Mouse (Mus musculus) heart, embryonic 16.5 days (tissue): ENCODE measurements around the gene Rnf183. TPM values are rescaled to one million over a fixed set of nuclear protein-coding genes. Genes with fewer than 3 reads are reported as not detected.

Experiments used
- ATAC-seq: fragments of 200-750 bp; cut with Nextera tagmentation; replicated peaks from 2 replicates; pipeline ENCODE4 v1.8.0; 2017; ENCODE audit warnings: moderate number of reproducible peaks; ENCODE audit not compliant: insufficient read depth, low FRiP score; ENCODE audit errors: extremely low read depth
- H3K27ac ChIP-seq: fragments of 300-500 bp; sonication (generic); 2 replicates; pipeline ENCODE4 v1.5.1; 2014; ENCODE audit warnings: mild to moderate bottlenecking, low read length, control low read depth, moderate library complexity
- H3K27me3 ChIP-seq: fragments of 300-500 bp; sonication (generic); 2 replicates; pipeline ENCODE4 v1.6.1; 2014; ENCODE audit warnings: low read length, mixed read lengths; ENCODE audit not compliant: control insufficient read depth, insufficient read depth
- H3K36me3 ChIP-seq: fragments of 300-500 bp; sonication (generic); 2 replicates; pipeline ENCODE4 v1.6.1; 2014; ENCODE audit not compliant: control insufficient read depth, insufficient read depth
- H3K4me1 ChIP-seq: fragments of 300-500 bp; sonication (generic); 2 replicates; pipeline ENCODE4 v1.6.1; 2014; ENCODE audit warnings: low read length, mixed read lengths; ENCODE audit not compliant: control insufficient read depth, insufficient read depth
- H3K4me2 ChIP-seq: fragments of 300-500 bp; sonication (generic); 2 replicates; pipeline ENCODE4 v1.6.1; 2014; ENCODE audit warnings: low read depth, mild to moderate bottlenecking, control low read depth, low read length
- H3K4me3 ChIP-seq: fragments of 300-500 bp; sonication (generic); 2 replicates; pipeline ENCODE4 v1.5.1; 2014; ENCODE audit warnings: mild to moderate bottlenecking, control low read depth, low read length
- H3K9ac ChIP-seq: fragments of 300-500 bp; sonication (generic); 2 replicates; pipeline ENCODE4 v1.6.1; 2014; ENCODE audit warnings: low read length, control low read depth
- H3K9me3 ChIP-seq: fragments of 300-500 bp; sonication (generic); replicated peaks from 2 replicates; pipeline ENCODE4 v1.6.1; 2016; ENCODE audit warnings: low read length; ENCODE audit not compliant: control insufficient read depth
- WGBS: fragments of 180-500 bp; shearing (Covaris S2); extraction: QIAGEN DNeasy Blood & Tissue Kit; methylation state at CpG from one replicate; pipeline ENCODE4 v1.1.7; 2014; 5-methylcytosine and 5-hydroxymethylcytosine counted together
- polyA plus RNA-seq: library from polyadenylated mRNA; unstranded; fragments of >200 nt; fragmentation: Nextera tagmentation; extraction: Ambion mirVana; gene quantifications from 2 replicates; pipeline ENCODE4 v1.2.1, GENCODE M21; 2015

The Rnf183 gene
- polyA plus RNA-seq, 1 experiment from 2014 or later: 0.26 TPM

DNA sequence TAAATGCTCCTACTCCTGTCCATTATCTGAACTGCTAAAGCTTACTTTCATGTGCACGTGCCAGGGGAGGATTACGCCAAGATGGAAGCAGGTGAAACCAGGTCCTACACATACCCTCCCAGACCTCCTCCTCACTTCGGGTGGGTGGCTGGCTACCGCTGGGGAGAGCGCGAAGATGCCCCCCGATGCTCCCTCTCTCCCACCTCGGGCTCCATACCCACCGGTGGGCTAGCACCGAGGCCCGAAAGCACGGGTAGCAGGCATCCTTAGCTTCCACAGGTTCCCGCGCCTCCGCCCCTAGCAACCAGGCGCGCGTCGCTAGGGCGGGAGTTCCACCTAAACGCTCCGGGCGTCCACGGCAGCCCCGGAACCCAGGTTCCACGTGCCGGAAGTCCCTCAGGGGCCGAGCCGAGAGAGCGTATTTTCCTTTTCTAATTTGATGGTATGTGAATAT, 35.6 kb upstream of the Rnf183 start, which contains the start of gene Wdr31:
Gene Wdr31 (minus strand): TSS at position 299 of the 454 bp plus-strand sequence.
- 2% methylated on average over 30 of the region's 30 CpGs for WGBS
- H3K9ac ChIP-seq: peak within 1 kb of the TSS; percentile 73
- H3K27ac ChIP-seq: no peak within 1 kb of the TSS
- peak within 1 kb of the TSS; percentile 71 for H3K4me2 ChIP-seq
- peak within 1 kb of the TSS; percentile 68 for H3K4me3 ChIP-seq
- H3K27me3 ChIP-seq: no peaks in the 10 kb centered on the region
- no peaks in the 10 kb centered on the region for H3K9me3 ChIP-seq
- H3K4me1 ChIP-seq: peaks cover 3% of the 10 kb centered on the region; the same call in 1 of the 2 replicates
- no peaks in the 10 kb centered on the region for H3K36me3 ChIP-seq
- ATAC-seq: peak; percentile 83

DNA sequence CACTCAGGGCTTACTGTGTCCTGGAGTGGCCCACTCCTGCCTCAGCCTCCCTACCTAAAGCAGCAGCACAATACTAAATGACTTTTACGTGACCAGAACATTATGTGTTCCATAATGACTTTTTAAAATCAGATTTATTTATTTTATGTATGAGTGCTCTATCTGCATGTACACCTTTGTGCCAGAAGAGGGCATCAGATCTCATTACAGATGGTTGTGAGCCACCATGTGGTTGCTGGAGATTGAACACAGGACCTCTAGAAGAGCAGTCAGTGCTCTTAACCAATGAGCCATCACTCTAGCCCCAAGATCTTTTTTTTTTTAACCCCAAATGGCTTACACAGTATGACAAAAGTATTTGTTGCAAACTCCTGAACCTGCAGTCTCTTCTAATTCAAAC, 33.1 kb upstream of the Rnf183 start:
- Histone ChIP-seq H3K4me2 (no peak overlapping the region), H3K9me3 (no peaks in the 10 kb centered on the region), H3K27ac (no peak overlapping the region), H3K9ac (no peak overlapping the region), H3K36me3 (no peaks in the 10 kb centered on the region), H3K4me3 (no peak overlapping the region), H3K27me3 (no peaks in the 10 kb centered on the region), H3K4me1 (peaks cover 3% of the 10 kb centered on the region; the same call in 1 of the 2 replicates)
- WGBS: 95% methylated on average over 1 of the region's 1 CpGs
- ATAC-seq: no peak

DNA sequence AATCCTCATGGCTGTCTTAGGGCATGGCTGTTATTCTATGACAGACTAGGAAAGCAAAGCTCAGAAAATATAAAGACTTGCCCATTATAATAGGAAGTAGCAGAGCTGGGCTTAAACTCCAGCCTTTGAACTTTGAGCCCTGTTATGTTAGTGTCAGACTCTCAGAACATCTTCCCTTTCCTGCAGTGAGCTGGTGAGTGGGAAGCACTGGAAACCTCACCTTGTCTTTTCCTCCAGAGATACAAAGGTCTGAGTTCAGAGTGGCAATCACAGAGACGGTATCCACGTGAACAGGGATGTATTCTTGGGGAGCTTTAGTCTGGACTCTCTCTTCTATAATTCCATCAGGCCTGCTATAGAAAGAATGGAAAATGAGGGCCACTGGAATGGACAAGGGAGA, 28.1 kb upstream of the Rnf183 start:
- H3K9me3 ChIP-seq: no peaks in the 10 kb centered on the region
- no peak overlapping the region for H3K4me2 ChIP-seq
- H3K9ac ChIP-seq: no peak overlapping the region
- H3K27me3 ChIP-seq: no peaks in the 10 kb centered on the region
- no peak for ATAC-seq
- peaks cover 3% of the 10 kb centered on the region; the same call in 1 of the 2 replicates for H3K4me1 ChIP-seq
- no peak overlapping the region for H3K27ac ChIP-seq
- no peaks in the 10 kb centered on the region for H3K36me3 ChIP-seq
- H3K4me3 ChIP-seq: no peak overlapping the region
- WGBS: 72% methylated on average over 2 of the region's 2 CpGs

DNA sequence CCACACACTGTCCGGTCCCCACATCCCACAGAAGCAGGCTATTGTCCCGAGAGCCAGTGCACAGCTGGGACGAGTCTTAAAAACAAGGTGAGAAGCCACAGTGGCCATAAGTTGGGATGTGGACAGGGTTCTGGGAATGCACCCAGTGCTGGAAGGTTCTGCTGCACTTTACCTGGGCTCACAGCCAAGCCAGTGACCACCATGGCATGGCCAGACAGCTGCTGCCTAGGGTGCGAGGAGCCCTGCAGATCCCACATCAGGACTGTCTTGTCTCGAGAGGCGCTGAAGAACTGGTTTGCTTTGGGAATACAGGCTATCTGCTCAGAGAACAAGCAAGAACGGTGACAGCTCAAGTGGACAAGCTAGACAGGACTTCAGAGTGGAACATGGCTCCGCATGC, 25.3 kb upstream of the Rnf183 start:
- ATAC-seq: no peak
- 83% methylated on average over 8 of the region's 8 CpGs for WGBS

DNA sequence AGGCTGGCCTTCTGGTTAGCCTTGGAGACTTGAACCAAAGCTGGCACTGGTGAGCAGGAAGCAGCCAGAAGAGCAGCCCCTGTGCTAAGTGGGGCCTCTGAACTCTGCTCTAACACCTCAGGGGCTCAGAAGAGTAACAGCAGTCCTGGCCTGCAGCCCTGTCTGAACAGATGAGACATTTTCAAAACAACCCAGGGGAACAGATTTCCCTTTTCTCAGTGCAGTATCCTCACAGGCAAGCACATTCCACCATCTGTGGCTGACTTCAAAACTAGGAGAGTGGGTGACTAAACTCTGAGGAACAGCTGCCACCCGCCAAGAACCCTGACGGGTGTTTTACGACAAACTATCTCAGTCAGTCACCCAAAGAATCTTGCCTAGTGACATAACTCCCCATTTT, 24.0 kb upstream of the Rnf183 start:
- 74% methylated on average over 3 of the region's 3 CpGs for WGBS
- H3K27ac ChIP-seq: no peak overlapping the region
- no peak overlapping the region for H3K9ac ChIP-seq
- no peak for ATAC-seq
- no peak overlapping the region for H3K4me2 ChIP-seq
- H3K36me3 ChIP-seq: no peaks in the 10 kb centered on the region
- no peaks in the 10 kb centered on the region for H3K9me3 ChIP-seq
- H3K4me3 ChIP-seq: no peak overlapping the region
- peaks cover 5% of the 10 kb centered on the region; the same call in 1 of the 2 replicates for H3K4me1 ChIP-seq
- no peaks in the 10 kb centered on the region for H3K27me3 ChIP-seq

More for the DNA sequence above, 25.3 kb upstream of the Rnf183 start:
- Histone ChIP-seq H3K4me1 (peaks cover 5% of the 10 kb centered on the region; the same call in 1 of the 2 replicates), H3K27ac (no peak overlapping the region), H3K4me2 (no peak overlapping the region), H3K27me3 (no peaks in the 10 kb centered on the region), H3K4me3 (no peak overlapping the region), H3K9me3 (no peaks in the 10 kb centered on the region), H3K9ac (no peak overlapping the region), H3K36me3 (no peaks in the 10 kb centered on the region)

DNA sequence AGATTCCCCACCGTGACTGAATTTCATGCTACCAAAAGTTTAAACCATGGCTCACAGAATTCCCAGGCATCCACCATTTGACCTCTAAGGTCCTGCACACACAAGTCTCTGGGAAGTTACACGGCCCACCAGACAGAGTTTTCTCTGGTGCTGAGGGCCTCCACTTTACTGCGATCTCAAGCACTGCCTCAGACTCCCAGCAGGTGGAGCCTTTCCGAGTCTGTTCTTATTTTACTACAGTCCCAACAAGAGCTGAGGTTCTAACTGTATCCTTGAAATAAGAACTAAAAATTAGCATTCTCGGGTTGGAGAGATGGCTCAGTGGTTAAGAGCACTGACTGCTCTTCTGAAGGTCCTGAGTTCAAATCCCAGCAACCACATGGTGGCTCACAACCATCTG, 19.9 kb upstream of the Rnf183 start:
- no peak overlapping the region for H3K4me2 ChIP-seq
- no peaks in the 10 kb centered on the region for H3K27me3 ChIP-seq
- H3K9ac ChIP-seq: no peak overlapping the region
- H3K4me1 ChIP-seq: peaks cover 5% of the 10 kb centered on the region; the same call in 1 of the 2 replicates
- no peaks in the 10 kb centered on the region for H3K36me3 ChIP-seq
- no peaks in the 10 kb centered on the region for H3K9me3 ChIP-seq
- WGBS: 41% methylated on average over 5 of the region's 5 CpGs
- no peak for ATAC-seq
- no peak overlapping the region for H3K27ac ChIP-seq
- no peak overlapping the region for H3K4me3 ChIP-seq

DNA sequence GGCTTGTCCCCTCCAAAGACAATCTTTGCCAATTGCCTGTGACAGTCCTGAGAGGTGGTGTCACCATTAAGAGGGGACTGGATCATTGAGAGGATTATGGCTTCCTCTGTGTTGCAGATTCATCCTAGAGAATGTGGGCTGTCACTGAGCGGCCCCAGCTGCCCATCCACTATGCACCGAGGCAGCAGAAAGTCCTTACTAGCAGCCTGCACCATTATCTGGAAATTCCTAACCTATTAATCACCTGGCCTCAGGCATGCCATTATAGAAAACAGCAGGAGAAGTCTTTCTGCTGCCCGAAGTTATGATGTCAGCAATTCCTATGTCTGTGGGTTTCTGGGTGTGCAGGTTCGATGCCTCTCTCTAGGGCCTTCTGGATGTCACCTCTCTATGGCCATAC, 5.9 kb upstream of the Rnf183 start:
- Histone ChIP-seq H3K4me1 (no peaks in the 10 kb centered on the region), H3K4me2 (no peak overlapping the region), H3K4me3 (no peak overlapping the region), H3K27me3 (no peaks in the 10 kb centered on the region), H3K27ac (no peak overlapping the region), H3K9ac (no peak overlapping the region), H3K9me3 (no peaks in the 10 kb centered on the region), H3K36me3 (no peaks in the 10 kb centered on the region)
- WGBS: 40% methylated on average over 4 of the region's 4 CpGs
- no peak for ATAC-seq

DNA sequence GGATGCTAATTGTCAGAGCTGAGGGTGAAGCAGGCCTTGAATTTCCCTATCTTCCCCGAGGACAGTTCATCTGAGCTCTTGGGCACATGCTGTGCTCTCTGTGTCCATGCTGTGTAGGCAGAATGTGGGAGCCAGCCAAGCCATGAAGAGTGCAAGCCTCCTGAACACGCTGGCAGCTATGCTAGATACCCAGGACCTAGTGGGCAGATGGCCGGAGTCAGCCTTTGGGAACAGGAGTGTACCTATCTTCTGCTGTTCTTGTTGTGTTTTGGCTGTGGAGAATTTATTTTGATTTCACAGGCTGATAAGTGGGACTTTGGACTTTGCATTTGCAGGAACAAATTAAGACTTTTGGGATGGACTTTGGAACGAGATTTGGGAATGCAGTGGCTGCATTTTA, 5.5 kb upstream of the Rnf183 start:
- Histone ChIP-seq H3K36me3 (no peaks in the 10 kb centered on the region), H3K27me3 (no peaks in the 10 kb centered on the region), H3K4me2 (no peak overlapping the region), H3K9me3 (no peaks in the 10 kb centered on the region), H3K4me3 (no peak overlapping the region), H3K9ac (no peak overlapping the region), H3K27ac (no peak overlapping the region), H3K4me1 (no peaks in the 10 kb centered on the region)
- no peak for ATAC-seq
- 71% methylated on average over 4 of the region's 4 CpGs for WGBS

DNA sequence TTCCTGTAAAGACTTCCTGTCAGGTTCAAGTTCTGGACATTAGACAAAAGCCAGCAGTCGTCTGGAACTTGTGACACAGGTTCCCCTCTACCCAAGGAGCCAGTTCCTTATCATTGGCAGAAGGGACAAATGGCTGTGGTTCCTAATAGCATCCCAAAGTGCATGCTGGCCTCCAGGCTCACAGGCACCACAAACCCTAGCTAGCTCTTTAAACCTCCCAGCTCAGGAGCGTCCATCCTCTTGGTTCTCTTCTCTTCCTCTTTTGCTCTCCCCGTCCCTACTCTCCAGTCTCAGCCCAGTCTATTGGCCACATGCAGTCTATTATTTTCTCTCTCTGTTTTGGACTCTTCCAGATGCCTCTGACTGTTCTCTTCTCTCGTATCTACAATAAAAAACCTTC, 4.7 kb upstream of the Rnf183 start:
- no peak for ATAC-seq
- Histone ChIP-seq H3K4me3 (no peak overlapping the region), H3K9me3 (no peaks in the 10 kb centered on the region), H3K27me3 (no peaks in the 10 kb centered on the region), H3K4me1 (no peaks in the 10 kb centered on the region), H3K27ac (no peak overlapping the region), H3K9ac (no peak overlapping the region), H3K36me3 (no peaks in the 10 kb centered on the region), H3K4me2 (no peak overlapping the region)
- WGBS: 57% methylated on average over 4 of the region's 4 CpGs
